Mouse (Mus musculus) heart, embryonic 16.5 days (tissue): ENCODE measurements at regions not wholly inside any gene's neighbourhood (a gene's known extent, or its start where the extent isn't known, plus 50 kb on each side); places are given as distances from the start of the nearest gene placed in this dataset.

Source experiments
- ATAC-seq: fragments of 200-750 bp; cut with Nextera tagmentation; replicated peaks from 2 replicates; pipeline ENCODE4 v1.8.0; 2017; ENCODE audit warnings: moderate number of reproducible peaks; ENCODE audit not compliant: insufficient read depth, low FRiP score; ENCODE audit errors: extremely low read depth
- H3K27ac ChIP-seq: fragments of 300-500 bp; sonication (generic); 2 replicates; pipeline ENCODE4 v1.5.1; 2014; ENCODE audit warnings: mild to moderate bottlenecking, low read length, control low read depth, moderate library complexity
- H3K27me3 ChIP-seq: fragments of 300-500 bp; sonication (generic); 2 replicates; pipeline ENCODE4 v1.6.1; 2014; ENCODE audit warnings: low read length, mixed read lengths; ENCODE audit not compliant: control insufficient read depth, insufficient read depth
- H3K36me3 ChIP-seq: fragments of 300-500 bp; sonication (generic); 2 replicates; pipeline ENCODE4 v1.6.1; 2014; ENCODE audit not compliant: control insufficient read depth, insufficient read depth
- H3K4me1 ChIP-seq: fragments of 300-500 bp; sonication (generic); 2 replicates; pipeline ENCODE4 v1.6.1; 2014; ENCODE audit warnings: low read length, mixed read lengths; ENCODE audit not compliant: control insufficient read depth, insufficient read depth
- H3K4me2 ChIP-seq: fragments of 300-500 bp; sonication (generic); 2 replicates; pipeline ENCODE4 v1.6.1; 2014; ENCODE audit warnings: low read depth, mild to moderate bottlenecking, control low read depth, low read length
- H3K4me3 ChIP-seq: fragments of 300-500 bp; sonication (generic); 2 replicates; pipeline ENCODE4 v1.5.1; 2014; ENCODE audit warnings: mild to moderate bottlenecking, control low read depth, low read length
- H3K9ac ChIP-seq: fragments of 300-500 bp; sonication (generic); 2 replicates; pipeline ENCODE4 v1.6.1; 2014; ENCODE audit warnings: low read length, control low read depth
- H3K9me3 ChIP-seq: fragments of 300-500 bp; sonication (generic); replicated peaks from 2 replicates; pipeline ENCODE4 v1.6.1; 2016; ENCODE audit warnings: low read length; ENCODE audit not compliant: control insufficient read depth
- WGBS: fragments of 180-500 bp; shearing (Covaris S2); extraction: QIAGEN DNeasy Blood & Tissue Kit; methylation state at CpG from one replicate; pipeline ENCODE4 v1.1.7; 2014; 5-methylcytosine and 5-hydroxymethylcytosine counted together

GRCm38 (mm10) chr14:102891552-102891951 lies 90.9 kb downstream of the Kctd12 start:
- WGBS = 49% methylated on average over 4 of the region's 4 CpGs
- H3K4me2 ChIP-seq = no peak overlapping the region
- H3K27ac ChIP-seq = no peak overlapping the region
- no peaks in the 10 kb centered on the region for H3K27me3 ChIP-seq
- no peak overlapping the region for H3K4me3 ChIP-seq
- no peak for ATAC-seq
- H3K9me3 ChIP-seq = no peaks in the 10 kb centered on the region
- H3K4me1 ChIP-seq = no peaks in the 10 kb centered on the region
- no peak overlapping the region for H3K9ac ChIP-seq
- H3K36me3 ChIP-seq = no peaks in the 10 kb centered on the region

- H3K4me2 ChIP-seq = no peak overlapping the region
- no peak overlapping the region for H3K4me3 ChIP-seq
- no peak overlapping the region for H3K9ac ChIP-seq
- H3K4me1 ChIP-seq = peaks cover 6% of the 10 kb centered on the region; the same call in 1 of the 2 replicates
- no peaks in the 10 kb centered on the region for H3K27me3 ChIP-seq
- H3K9me3 ChIP-seq = no peaks in the 10 kb centered on the region
- no peaks in the 10 kb centered on the region for H3K36me3 ChIP-seq
- WGBS = 79% methylated on average over 2 of the region's 2 CpGs
- H3K27ac ChIP-seq = no peak overlapping the region
- no peak for ATAC-seq
These were observed 97.2 kb downstream of the Kctd12 start for GRCm38 (mm10) chr14:102885240-102885598.

- no peaks in the 10 kb centered on the region for H3K36me3 ChIP-seq
- no peaks in the 10 kb centered on the region for H3K9me3 ChIP-seq
- H3K4me2 ChIP-seq = no peak overlapping the region
- no peak overlapping the region for H3K9ac ChIP-seq
- no peak for ATAC-seq
- 63% methylated on average over 10 of the region's 10 CpGs for WGBS
- H3K4me1 ChIP-seq = peaks cover 6% of the 10 kb centered on the region; the same call in 1 of the 2 replicates
- no peak overlapping the region for H3K4me3 ChIP-seq
- H3K27me3 ChIP-seq = no peaks in the 10 kb centered on the region
- no peak overlapping the region for H3K27ac ChIP-seq
These were observed 97.7 kb downstream of the Kctd12 start for GRCm38 (mm10) chr14:102884539-102885239.

DNA sequence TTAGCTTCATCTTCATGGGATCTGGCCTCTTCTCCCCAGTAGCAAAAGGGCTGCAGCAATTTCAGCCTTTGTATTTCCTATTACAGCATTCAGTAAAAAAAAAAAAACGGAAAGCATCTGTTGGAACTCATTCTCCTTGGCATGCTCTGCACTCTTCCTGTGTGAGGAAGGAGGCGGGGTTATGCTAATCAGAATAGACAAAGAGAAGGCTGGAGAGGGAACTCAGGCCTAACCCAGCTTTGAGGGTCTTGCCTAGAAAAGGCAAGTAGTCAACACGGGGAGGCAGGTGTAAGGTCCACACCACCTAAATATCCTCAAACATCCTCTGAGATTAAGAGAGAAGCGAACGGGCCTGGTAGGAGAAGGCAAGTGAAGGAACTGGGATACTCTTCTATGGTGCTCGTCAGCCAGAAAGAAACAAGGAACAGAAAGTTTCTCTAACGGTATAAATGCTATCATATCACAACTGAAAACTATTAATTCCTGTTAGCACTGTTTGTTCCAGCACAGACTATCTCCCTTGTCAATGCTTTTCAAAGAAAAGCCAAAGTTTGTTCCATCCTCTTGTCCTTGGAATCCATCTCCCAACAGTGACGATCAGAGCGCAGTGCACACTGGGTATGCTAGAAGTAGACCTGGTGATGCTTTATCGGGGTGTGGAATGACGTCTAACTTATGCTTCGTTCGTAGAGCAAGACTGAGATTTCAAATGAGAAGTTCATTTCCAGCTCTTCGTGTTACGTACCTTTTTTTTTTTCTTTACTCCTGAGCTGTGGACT lies 98.9 kb downstream of the Kctd12 start:
- Histone ChIP-seq H3K9ac (no peak overlapping the region), H3K4me1 (peaks cover 6% of the 10 kb centered on the region; the same call in 1 of the 2 replicates), H3K4me3 (no peak overlapping the region), H3K9me3 (no peaks in the 10 kb centered on the region), H3K36me3 (no peaks in the 10 kb centered on the region), H3K4me2 (no peak overlapping the region), H3K27me3 (no peaks in the 10 kb centered on the region), H3K27ac (peak overlapping the region; percentile 9)
- 71% methylated on average over 15 of the region's 15 CpGs for WGBS
- ATAC-seq = peak; percentile 72

GRCm38 (mm10) chr14:102882281-102882680 lies 100.2 kb downstream of the Kctd12 start:
- no peaks in the 10 kb centered on the region for H3K27me3 ChIP-seq
- no peak overlapping the region for H3K27ac ChIP-seq
- WGBS = 73% methylated on average over 3 of the region's 3 CpGs
- H3K4me1 ChIP-seq = peaks cover 6% of the 10 kb centered on the region; the same call in 1 of the 2 replicates
- ATAC-seq = no peak
- no peak overlapping the region for H3K4me2 ChIP-seq
- H3K36me3 ChIP-seq = no peaks in the 10 kb centered on the region
- no peak overlapping the region for H3K9ac ChIP-seq
- no peak overlapping the region for H3K4me3 ChIP-seq
- no peaks in the 10 kb centered on the region for H3K9me3 ChIP-seq

DNA sequence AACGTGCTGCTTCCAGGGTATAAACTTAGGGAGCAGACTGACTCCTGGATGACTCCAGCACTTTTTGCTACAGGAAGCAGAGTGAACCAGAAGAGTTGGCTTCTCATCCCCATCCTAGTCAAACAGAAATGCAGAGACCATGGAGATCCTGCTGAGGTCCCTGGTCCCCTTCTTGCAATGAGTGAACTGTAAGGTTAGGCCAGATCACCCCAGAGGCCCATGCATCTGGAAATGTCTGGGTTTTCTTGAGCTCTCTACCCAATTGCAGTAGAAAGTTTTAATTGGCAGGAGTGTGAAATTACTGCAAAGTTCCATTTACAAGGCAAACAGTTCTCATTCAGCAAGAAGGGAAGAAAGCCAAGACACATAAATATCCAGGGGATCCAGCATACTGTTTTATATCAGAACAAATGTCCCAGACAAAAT lies 101.8 kb downstream of the Kctd12 start:
- Histone ChIP-seq H3K4me1 (peaks cover 6% of the 10 kb centered on the region; the same call in 1 of the 2 replicates), H3K4me2 (no peak overlapping the region), H3K4me3 (no peak overlapping the region), H3K9ac (no peak overlapping the region), H3K36me3 (no peaks in the 10 kb centered on the region), H3K9me3 (no peaks in the 10 kb centered on the region), H3K27me3 (no peaks in the 10 kb centered on the region), H3K27ac (peak overlapping the region; percentile 47)
- ATAC-seq = peak; percentile 49; the same call in 1 of the 2 replicates
- WGBS = 54% methylated on average over 1 of the region's 1 CpGs

- no peaks in the 10 kb centered on the region for H3K27me3 ChIP-seq
- WGBS = 81% methylated on average over 6 of the region's 6 CpGs
- no peaks in the 10 kb centered on the region for H3K36me3 ChIP-seq
- no peaks in the 10 kb centered on the region for H3K9me3 ChIP-seq
- H3K4me3 ChIP-seq = no peak overlapping the region
- H3K4me1 ChIP-seq = peaks cover 6% of the 10 kb centered on the region; the same call in 1 of the 2 replicates
- no peak overlapping the region for H3K4me2 ChIP-seq
- ATAC-seq = no peak
- no peak overlapping the region for H3K27ac ChIP-seq
- no peak overlapping the region for H3K9ac ChIP-seq
These were observed 103.9 kb downstream of the Kctd12 start for GRCm38 (mm10) chr14:102878572-102878971.

GRCm38 (mm10) chr14:102868160-102868559 lies 114.3 kb downstream of the Kctd12 start:
- no peak for ATAC-seq
- Histone ChIP-seq H3K36me3 (no peaks in the 10 kb centered on the region), H3K9me3 (no peaks in the 10 kb centered on the region), H3K4me3 (no peak overlapping the region), H3K27ac (no peak overlapping the region), H3K9ac (no peak overlapping the region), H3K4me1 (no peaks in the 10 kb centered on the region), H3K27me3 (no peaks in the 10 kb centered on the region), H3K4me2 (no peak overlapping the region)
- 69% methylated on average over 1 of the region's 1 CpGs for WGBS

DNA sequence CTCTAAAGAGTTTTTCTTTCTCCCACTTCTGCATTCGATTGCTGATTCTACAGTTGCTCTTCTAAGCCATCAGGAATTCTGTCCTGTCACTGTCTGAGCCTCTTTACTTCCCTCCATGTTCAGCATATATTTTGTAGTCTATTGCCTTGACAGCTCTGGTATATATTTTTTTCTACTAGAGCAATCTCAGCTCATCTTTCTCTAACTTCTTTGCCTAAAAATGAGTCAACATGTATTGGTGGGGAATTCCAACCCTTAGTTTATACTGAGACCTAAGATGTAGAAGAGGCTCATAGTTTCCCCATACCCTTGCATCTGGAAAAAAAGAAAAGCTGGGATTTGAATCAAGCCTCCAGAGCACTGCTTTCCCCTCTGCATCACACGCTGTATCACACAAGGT lies 114.7 kb downstream of the Kctd12 start:
- Histone ChIP-seq H3K27me3 (no peaks in the 10 kb centered on the region), H3K4me3 (no peak overlapping the region), H3K36me3 (no peaks in the 10 kb centered on the region), H3K4me1 (no peaks in the 10 kb centered on the region), H3K9ac (no peak overlapping the region), H3K9me3 (no peaks in the 10 kb centered on the region), H3K27ac (no peak overlapping the region), H3K4me2 (no peak overlapping the region)
- WGBS = 70% methylated on average over 2 of the region's 2 CpGs
- no peak for ATAC-seq
